Mouse (Mus musculus) forebrain, embryonic 11.5 days (tissue): ENCODE data around the gene Cks1brt. TPM values are rescaled to one million over a fixed set of nuclear protein-coding genes. Genes with fewer than 3 reads are reported as not detected.
"Not testable (repeated sequence)": the region's sequence is repeated elsewhere in the genome, so short reads cannot be mapped to it uniquely, and the experiment has no call there.

Experiments used
- ATAC-seq: fragments of 200-750 bp; cut with Nextera tagmentation; replicated peaks from 2 replicates; pipeline ENCODE4 v1.8.0; 2017; ENCODE audit warnings: moderate TSS enrichment; ENCODE audit not compliant: low FRiP score
- DNase-seq: peaks from one replicate; pipeline ENCODE4 v3.0.0-alpha.2; 2017; ENCODE audit warnings: low spot score
- H3K27ac ChIP-seq: fragments of 300-500 bp; sonication (generic); 2 replicates; pipeline ENCODE4 v1.5.1; 2014; ENCODE audit warnings: low read depth, low read length
- H3K27me3 ChIP-seq: fragments of 300-500 bp; sonication (generic); 2 replicates; pipeline ENCODE4 v1.6.1; 2014; ENCODE audit warnings: mild to moderate bottlenecking, low read length, mixed read lengths; ENCODE audit not compliant: control insufficient read depth, insufficient read depth
- H3K36me3 ChIP-seq: fragments of 300-500 bp; sonication (generic); 2 replicates; pipeline ENCODE4 v1.6.1; 2014; ENCODE audit warnings: mild to moderate bottlenecking, low read length, moderate library complexity, mixed read lengths; ENCODE audit not compliant: control insufficient read depth, insufficient read depth
- H3K4me1 ChIP-seq: fragments of 300-500 bp; sonication (generic); replicated peaks from 2 replicates; pipeline ENCODE4 v1.6.1; 2014; ENCODE audit warnings: low read length, mixed read lengths; ENCODE audit not compliant: control insufficient read depth, insufficient read depth
- H3K4me2 ChIP-seq: fragments of 300-500 bp; sonication (generic); 2 replicates; pipeline ENCODE4 v1.6.1; 2014; ENCODE audit warnings: low read depth, mild to moderate bottlenecking, low read length, moderate library complexity, mixed read lengths; ENCODE audit not compliant: severe bottlenecking
- H3K4me3 ChIP-seq: fragments of 300-500 bp; sonication (generic); 2 replicates; pipeline ENCODE4 v1.5.1; 2014; ENCODE audit warnings: low read depth, low read length
- H3K9ac ChIP-seq: fragments of 300-500 bp; sonication (generic); 2 replicates; pipeline ENCODE4 v1.6.1; 2014; ENCODE audit warnings: low read length
- H3K9me3 ChIP-seq: fragments of 300-500 bp; sonication (generic); 2 replicates; pipeline ENCODE4 v1.6.1; 2016; ENCODE audit warnings: low read length, mixed read lengths; ENCODE audit not compliant: control insufficient read depth
- WGBS: fragments of 180-500 bp; shearing (Covaris S2); extraction: QIAGEN DNeasy Blood & Tissue Kit; methylation state at CpG from one replicate; pipeline ENCODE4 v1.1.7; 2014; 5-methylcytosine and 5-hydroxymethylcytosine counted together
- polyA plus RNA-seq: library from polyadenylated mRNA; unstranded; fragments of >200 nt; fragmentation: Nextera tagmentation; extraction: Ambion mirVana; gene quantifications from 2 replicates; pipeline ENCODE4 v1.2.1, GENCODE M21; 2014

Cks1brt gene
- polyA plus RNA-seq, 1 experiment from 2014 or later, result not detected

GRCm38 (mm10) chr8:85132335-85132734 lies 19.4 kb upstream of the Cks1brt start:
- 84% methylated on average over 1 of the region's 1 CpGs for WGBS
- H3K4me3 ChIP-seq, result no peak overlapping the region
- no peaks in the 10 kb centered on the region for H3K36me3 ChIP-seq
- H3K9me3 ChIP-seq, result no peaks in the 10 kb centered on the region
- H3K4me1 ChIP-seq, result no peaks in the 10 kb centered on the region
- no peak overlapping the region for H3K9ac ChIP-seq
- ATAC-seq, result no peak
- no peak overlapping the region for H3K4me2 ChIP-seq
- no peaks in the 10 kb centered on the region for H3K27me3 ChIP-seq
- no peak for DNase-seq
- H3K27ac ChIP-seq, result no peak overlapping the region

- 94% methylated on average over 2 of the region's 2 CpGs for WGBS
- H3K36me3 ChIP-seq, ATAC-seq, H3K4me3 ChIP-seq, H3K4me2 ChIP-seq, H3K9me3 ChIP-seq, H3K9ac ChIP-seq, H3K4me1 ChIP-seq, H3K27me3 ChIP-seq, H3K27ac ChIP-seq, DNase-seq: not testable (repeated sequence)
These were observed 16.0 kb upstream of the Cks1brt start for GRCm38 (mm10) chr8:85135690-85136089.

- H3K4me1 ChIP-seq, result no peaks in the 10 kb centered on the region
- DNase-seq, result no peak
These were observed 9.2 kb upstream of the Cks1brt start for GRCm38 (mm10) chr8:85142516-85142915.

GRCm38 (mm10) chr8:85171291-85171690 lies 19.6 kb downstream of the Cks1brt start:
- 39% methylated on average over 14 of the region's 14 CpGs for WGBS
- no peak overlapping the region for H3K4me3 ChIP-seq
- no peak overlapping the region for H3K4me2 ChIP-seq
- no peaks in the 10 kb centered on the region for H3K36me3 ChIP-seq
- 0 out of 2 replicates have a peak, but pooled peaks cover 3% of the 10 kb centered on the region for H3K27me3 ChIP-seq
- no peak overlapping the region; the same call in 1 of the 2 replicates for H3K9ac ChIP-seq
- peak; percentile 53 for DNase-seq
- H3K9me3 ChIP-seq, result no peaks in the 10 kb centered on the region
- no peaks in the 10 kb centered on the region for H3K4me1 ChIP-seq
- ATAC-seq, result no peak
- H3K27ac ChIP-seq, result no peak overlapping the region

More at GRCm38 (mm10) chr8:85142516-85142915, 9.2 kb upstream of the Cks1brt start:
- H3K36me3 ChIP-seq, result no peaks in the 10 kb centered on the region
- no peak for ATAC-seq
- WGBS, result 90% methylated on average over 4 of the region's 4 CpGs
- no peak overlapping the region for H3K4me2 ChIP-seq
- H3K4me3 ChIP-seq, result no peak overlapping the region
- no peaks in the 10 kb centered on the region; the same call in 1 of the 2 replicates for H3K9me3 ChIP-seq
- no peaks in the 10 kb centered on the region for H3K27me3 ChIP-seq
- no peak overlapping the region for H3K9ac ChIP-seq
- H3K27ac ChIP-seq, result no peak overlapping the region

GRCm38 (mm10) chr8:85175892-85176291 lies 24.2 kb downstream of the Cks1brt start:
- Histone ChIP-seq H3K9me3 (no peaks in the 10 kb centered on the region), H3K9ac (no peak overlapping the region), H3K27me3 (0 out of 2 replicates have a peak, but pooled peaks cover 3% of the 10 kb centered on the region), H3K36me3 (no peaks in the 10 kb centered on the region), H3K4me1 (no peaks in the 10 kb centered on the region), H3K27ac (no peak overlapping the region), H3K4me3 (no peak overlapping the region), H3K4me2 (no peak overlapping the region)
- 53% methylated on average over 7 of the region's 7 CpGs for WGBS
- ATAC-seq (no peak), DNase-seq (peak; percentile 62)

- Histone ChIP-seq H3K27me3 (no peaks in the 10 kb centered on the region), H3K4me3 (no peak overlapping the region), H3K27ac (no peak overlapping the region), H3K4me1 (no peaks in the 10 kb centered on the region), H3K9me3 (peaks cover 3% of the 10 kb centered on the region), H3K4me2 (no peak overlapping the region), H3K9ac (no peak overlapping the region), H3K36me3 (no peaks in the 10 kb centered on the region)
- ATAC-seq (no peak), DNase-seq (no peak)
- WGBS, result 88% methylated on average over 1 of the region's 1 CpGs
These were observed 40.6 kb downstream of the Cks1brt start for GRCm38 (mm10) chr8:85192346-85192745.

GRCm38 (mm10) chr8:85220220-85220619 lies 68.5 kb downstream of the Cks1brt start:
- Histone ChIP-seq H3K9ac (no peak overlapping the region), H3K4me3 (no peak overlapping the region), H3K27me3 (no peaks in the 10 kb centered on the region), H3K4me1 (no peaks in the 10 kb centered on the region), H3K4me2 (no peak overlapping the region), H3K36me3 (no peaks in the 10 kb centered on the region), H3K27ac (no peak overlapping the region), H3K9me3 (no peaks in the 10 kb centered on the region)
- DNase-seq (no peak), ATAC-seq (no peak)
- 84% methylated on average over 4 of the region's 4 CpGs for WGBS

GRCm38 (mm10) chr8:85220992-85221391 lies 69.3 kb downstream of the Cks1brt start:
- no peak for DNase-seq
- no peak overlapping the region for H3K27ac ChIP-seq
- no peak overlapping the region for H3K9ac ChIP-seq
- no peaks in the 10 kb centered on the region for H3K27me3 ChIP-seq
- H3K4me3 ChIP-seq, result no peak overlapping the region
- no peak for ATAC-seq
- no peaks in the 10 kb centered on the region for H3K4me1 ChIP-seq
- WGBS, result 57% methylated on average over 6 of the region's 6 CpGs
- H3K9me3 ChIP-seq, result no peaks in the 10 kb centered on the region
- H3K4me2 ChIP-seq, result no peak overlapping the region
- H3K36me3 ChIP-seq, result no peaks in the 10 kb centered on the region
